Mouse (Mus musculus) liver, embryonic 14.5 days (tissue): ENCODE measurements around the gene Anapc15.

Source experiments
- CTCF ChIP-seq: IDR thresholded peaks from 2 replicates; pipeline ENCODE4 v1.5.1; 2016; ENCODE audit warnings: antibody characterized with exemption, low read depth, control low read depth
- EP300 ChIP-seq: IDR thresholded peaks from 2 replicates; pipeline ENCODE4 v1.6.1; 2016; ENCODE audit warnings: antibody characterized with exemption, low read depth

GRCm38 (mm10) chr7:101935957-101936356 lies 72.4 kb downstream of the Anapc15 start:
- TF ChIP-seq CTCF (no peak), EP300 (no peak)
